Mouse (Mus musculus): Measurements from ENCODE around the gene Atg4b.

- TF ChIP-seq ZC3H11A (IDR thresholded peaks at IDR 0.05; ENCODE audit: borderline replicate concordance, low read depth, low read length): no peak
- no peak for TF ChIP-seq MAFK (IDR thresholded peaks at IDR 0.05; ENCODE audit: insufficient read depth, low read depth, low read length)
- no peak for TF ChIP-seq CHD2 (IDR thresholded peaks at IDR 0.05; ENCODE audit: low read depth, low read length)
- TF ChIP-seq ZNF384 (IDR thresholded peaks at IDR 0.05; ENCODE audit: low read depth, low read length): no peak
- no peak for TF ChIP-seq HCFC1 (IDR thresholded peaks at IDR 0.05; ENCODE audit: borderline replicate concordance, insufficient read depth, low read length)
These were observed 54.1 kb downstream of the Atg4b start for GRCm38 (mm10) chr1:93805221-93805951.
